ENCODE assay signal across 24 mouse cellular contexts in genomic region chr11:26636239-26636638, GRCm38 (mm10). TPM values are rescaled to one million over a fixed set of nuclear protein-coding genes. Genes with fewer than 3 reads are reported as not detected.
DNase-seq lines count a peak whose midpoint lies in the region; ATAC-seq and TF ChIP-seq lines count a peak whose summit lies in the region.
"Had no signal": no experiment of that assay in that cellular context is flagged by ENCODE, and none has a peak within 500 bp of the region (broad histone marks: within the 10 kb centered on the region; RNA-seq: fewer than 3 reads in every experiment).

No protein-coding gene starts in this region.

- H3K4me2 ChIP-seq in kidney, embryonic 14.5 days (replicated peaks; ENCODE audit: low read depth, low read length) = no peak overlapping the region

- no peak overlapping the region for H3K4me3 ChIP-seq in MEL (ENCODE audit: control insufficient read depth in 1 of 2, insufficient read depth in 1 of 2, low read depth in 2 of 2, low read length in 2 of 2)
- H3K4me3 ChIP-seq in kidney, embryonic 14.5 days (ENCODE audit: low read length) = no peak overlapping the region

- no peak overlapping the region for H3K9ac ChIP-seq in MEL (ENCODE audit: control insufficient read depth, low read depth, low read length, poor library complexity, severe bottlenecking)
- no peak overlapping the region for H3K9ac ChIP-seq in kidney, embryonic 14.5 days (ENCODE audit: low read depth, low read length)

- H3K27me3 ChIP-seq in MEL (ENCODE audit: control insufficient read depth in 1 of 2, insufficient read depth in 2 of 2, low read length in 2 of 2) = no peaks in the 10 kb centered on the region
- H3K27me3 ChIP-seq in kidney, embryonic 14.5 days (ENCODE audit: control insufficient read depth, insufficient read depth, low read length) = no peaks in the 10 kb centered on the region
- H3K27me3 ChIP-seq: CH12.LX, Patski had no signal

- no peak overlapping the region for H3K27ac ChIP-seq in MEL (ENCODE audit: control insufficient read depth, low read depth, low read length)
- H3K27ac ChIP-seq in kidney, embryonic 14.5 days (ENCODE audit: low read depth, low read length) = no peak overlapping the region

- H3K9me3 ChIP-seq in MEL (replicated peaks; ENCODE audit: insufficient read depth, low read length) = no peaks in the 10 kb centered on the region
- no peaks in the 10 kb centered on the region for H3K9me3 ChIP-seq in kidney, embryonic 14.5 days (ENCODE audit: control insufficient read depth, low read length)
- H3K9me3 ChIP-seq: G1E had no signal

- peak; percentile 87 to 89 for TF ChIP-seq EP300 in MEL (IDR thresholded peaks at IDR 0.05; ENCODE audit: low read depth in 1 of 2, low read length in 2 of 2)

- no peak for ATAC-seq in kidney, embryonic 14.5 days (ENCODE audit: low FRiP score, low TSS enrichment)
- ATAC-seq: activated CD4-positive, CD25-positive, alpha-beta regulatory T cell, adult 4 months; CD4-positive, CD25-positive, alpha-beta regulatory T cell, adult 4 months; Patski had no signal

- H3K79me2 ChIP-seq in MEL (ENCODE audit: control insufficient read depth, insufficient read depth, low read length, poor library complexity) = no peaks in the 10 kb centered on the region

- DNase-seq in MEL (ENCODE audit: low read depth, low spot score) = peak; percentile 53
- DNase-seq: adrenal gland, adult 2 months; adrenal gland, adult 8-10 months; adrenal gland, postnatal 10 days; adrenal gland, postnatal 14 days; adrenal gland, postnatal 25 days; adrenal gland, postnatal 36 days; B cell, adult 2 months; cerebellum, adult 11 months; cerebellum, adult 11-12 months; cerebellum, adult 18-20 months; cerebellum, adult 2 months; cerebellum, adult 8-10 months had no signal

- H3K36me3 ChIP-seq in MEL (ENCODE audit: control insufficient read depth in 1 of 2, insufficient read depth in 2 of 2, low read length in 2 of 2) = peaks cover 0 to 8% of the 10 kb centered on the region in 2 experiments; a peak in 2 of 4 replicates
- H3K36me3 ChIP-seq in kidney, embryonic 14.5 days (ENCODE audit: control insufficient read depth, insufficient read depth, low read length) = no peaks in the 10 kb centered on the region
- H3K36me3 ChIP-seq: G1E had no signal

- TF ChIP-seq POLR2A in MEL (IDR thresholded peaks at IDR 0.05; ENCODE audit: control insufficient read depth in 1 of 2, insufficient read depth in 1 of 2, low read depth in 1 of 2, low read length in 2 of 2, poor library complexity in 1 of 2) = no peak

- no peak for TF ChIP-seq CTCF in MEL (IDR thresholded peaks at IDR 0.05 in 2 of 3, conservative IDR thresholded peaks at IDR 0.05 in 1 of 3; ENCODE audit: control insufficient read depth in 1 of 3, insufficient read depth in 1 of 3, low read depth in 2 of 3, low read length in 3 of 3, poor library complexity in 1 of 3, severe bottlenecking in 1 of 3)

- 86% methylated on average over 1 of the region's 1 CpGs for WGBS in kidney, embryonic 14.5 days

- TF ChIP-seq RAD21 in MEL (IDR thresholded peaks at IDR 0.05; ENCODE audit: low read depth, low read length) = no peak

- peaks cover 4 to 17% of the 10 kb centered on the region in 2 experiments for H3K4me1 ChIP-seq in MEL (ENCODE audit: control insufficient read depth in 1 of 2, insufficient read depth in 2 of 2, low read length in 2 of 2)
- no peaks in the 10 kb centered on the region for H3K4me1 ChIP-seq in kidney, embryonic 14.5 days (ENCODE audit: control insufficient read depth, insufficient read depth, low read length)

TF ChIP-seq in MEL, 35 proteins besides CTCF, POLR2A, EP300 and RAD21:
- TF ChIP-seq NRF1 (IDR thresholded peaks at IDR 0.05; ENCODE audit: insufficient read depth, low read depth, low read length, poor library complexity, severe bottlenecking) (no peak), SIN3A (IDR thresholded peaks at IDR 0.05; ENCODE audit: low read length) (peak; percentile 11; the same call in 1 of the 2 replicates), ETS1 (IDR thresholded peaks at IDR 0.05; ENCODE audit: low read depth, low read length) (peak; percentile 70), TCF12 (IDR thresholded peaks at IDR 0.05; ENCODE audit: low read depth, low read length) (peak; percentile 84), TBP (IDR thresholded peaks at IDR 0.05; ENCODE audit: low read depth, low read length) (no peak), GATA1 (IDR thresholded peaks at IDR 0.05; ENCODE audit: low read depth, low read length) (peak; percentile 93), RCOR1 (IDR thresholded peaks at IDR 0.05; ENCODE audit: low read depth, low read length) (peak; percentile 86), CHD1 (IDR thresholded peaks at IDR 0.05; ENCODE audit: low read depth, low read length) (no peak)
TF ChIP-seq in MEL: peak in this region for 5.

RNA-seq across cellular contexts. Expression of gene Vrk2, which starts 42.4 kb away (rescaled TPM):
- 19.6 and 21.2 TPM in 2 replicates for total RNA-seq in MEL (2012; rRNA removed)
- 10 to 100 TPM in 1 of 2 experiments, not detected in 1; 20.6 TPM for polyA plus RNA-seq in MEL (2012; ENCODE audit: insufficient read depth in 1 of 2, insufficient read length in 2 of 2, low read depth in 1 of 2, low replicate concordance in 2 of 2, missing spikeins in 1 of 2)
- 19.4 and 19.7 TPM in 2 replicates for polyA plus RNA-seq in kidney, embryonic 14.5 days (2014; fragmentation: Nextera tagmentation; extraction: Ambion mirVana)

RNA-seq across cellular contexts. Expression of gene Gm6899, which starts 43.2 kb away (rescaled TPM):
- total RNA-seq in MEL (2012; rRNA removed) = not detected in 2 replicates
- polyA plus RNA-seq in MEL (2012; ENCODE audit: insufficient read depth in 1 of 2, insufficient read length in 2 of 2, low read depth in 1 of 2, low replicate concordance in 2 of 2, missing spikeins in 1 of 2) = not detected
- polyA plus RNA-seq in kidney, embryonic 14.5 days (2014; fragmentation: Nextera tagmentation; extraction: Ambion mirVana) = 0.54 TPM in 1 of 2 replicates, not detected in the other
- total RNA-seq: adrenal gland, adult 18-20 months; adrenal gland, adult 2 months; adrenal gland, adult 8-10 months; adrenal gland, postnatal 10 days; adrenal gland, postnatal 14 days; adrenal gland, postnatal 25 days; adrenal gland, postnatal 36 days; adrenal gland, postnatal 4 days; CH12.LX; ES-E14; G1E had no signal
- polyA plus RNA-seq: activated CD4-positive, CD25-positive, alpha-beta regulatory T cell, adult 4 months; adrenal gland, adult 2 months; brain, embryonic 14.5 days; C2C12; CD4-positive, CD25-positive, alpha-beta regulatory T cell, adult 4 months; cerebellum, adult 2 months; G1E; Patski had no signal
